Mouse (Mus musculus): ENCODE data around the gene Ephx1.
A peak's percentile ranks its signal among the peaks of the same experiment; 100 is the strongest.
"Not testable (repeated sequence)": the region's sequence is repeated elsewhere in the genome, so short reads cannot be mapped to it uniquely, and the experiment has no call there.

Gene Ephx1

DNA sequence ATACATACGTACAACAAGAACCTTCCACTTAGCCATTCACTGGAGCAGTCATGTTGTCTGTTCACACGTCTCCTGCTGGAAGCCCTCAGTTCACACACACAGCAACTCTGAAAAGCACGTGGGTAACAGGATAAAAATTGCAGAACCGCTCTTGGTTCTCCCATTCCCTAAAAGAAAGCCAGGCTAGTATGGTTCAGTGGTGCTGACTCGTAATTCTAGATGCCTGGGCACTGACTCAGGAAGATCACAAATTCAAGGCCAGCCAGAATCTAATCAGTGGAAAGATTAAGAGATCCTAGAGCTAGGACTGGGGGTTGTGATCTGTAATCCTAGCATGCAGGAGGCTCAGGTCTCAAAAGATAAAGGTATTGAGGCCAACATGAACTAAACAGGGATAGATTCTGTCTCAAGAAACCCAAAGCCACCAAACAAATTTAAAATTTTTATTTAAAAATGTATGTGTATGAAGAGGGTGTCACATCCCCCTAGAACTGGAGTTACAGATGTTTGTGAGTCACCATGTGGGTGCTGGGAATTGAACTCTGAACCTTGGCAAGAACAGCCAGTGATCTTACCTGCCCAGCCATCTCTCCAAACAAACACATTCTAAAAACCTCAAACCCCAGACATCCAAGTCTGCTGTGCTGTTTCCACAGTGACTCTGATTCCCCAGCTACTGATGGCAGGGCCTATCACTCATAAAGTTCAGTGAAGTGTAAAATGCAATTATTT, at the start of gene Ephx1:
TSS of gene Ephx1 (minus strand) at position 149 of the 732 bp plus-strand sequence.
- DNase-seq (ENCODE audit: low spot score in 2 of 2) = no peak

DNA sequence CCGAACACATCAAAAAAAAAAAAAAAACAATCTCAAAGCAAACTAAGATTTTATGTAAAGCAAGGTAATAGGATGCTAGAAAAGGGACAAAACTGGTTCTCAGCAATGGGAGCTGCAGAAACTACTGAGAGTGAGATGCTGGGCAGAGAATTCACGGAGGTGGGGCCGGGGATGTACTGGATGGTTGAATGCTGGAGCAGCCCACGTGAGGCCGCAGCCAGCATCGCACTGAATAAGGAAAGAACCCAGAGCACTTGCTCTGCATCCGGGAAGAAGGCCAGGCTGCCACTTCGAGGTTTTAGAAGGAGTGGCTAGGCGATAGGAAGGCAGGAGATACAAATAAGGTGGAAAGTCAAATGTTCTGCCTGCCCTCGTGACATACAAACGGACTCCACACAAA, 49.0 kb upstream of the Ephx1 start:
- no peak for DNase-seq (ENCODE audit: low spot score in 2 of 2)

DNA sequence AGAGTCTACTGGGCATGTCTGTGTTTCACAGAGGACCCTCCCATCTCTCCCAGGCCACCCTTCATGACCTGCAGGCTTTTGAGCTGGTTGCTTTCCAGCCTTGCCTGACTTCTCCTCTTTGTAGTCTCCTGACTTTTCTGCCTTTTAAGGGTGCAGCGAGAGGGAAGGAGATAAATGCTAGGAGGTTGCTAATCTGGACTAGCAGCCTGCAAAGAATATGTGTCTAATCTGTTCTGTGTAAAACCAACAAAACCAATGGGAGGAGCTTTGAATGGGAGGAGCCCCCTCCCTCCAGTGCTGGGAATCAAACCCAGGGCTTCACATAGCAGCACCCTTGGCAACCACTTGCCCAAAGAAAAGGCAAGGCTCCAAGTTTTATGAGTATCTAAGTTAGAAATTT, 47.6 kb upstream of the Ephx1 start:
- no peak for DNase-seq (ENCODE audit: low spot score in 2 of 2)

DNA sequence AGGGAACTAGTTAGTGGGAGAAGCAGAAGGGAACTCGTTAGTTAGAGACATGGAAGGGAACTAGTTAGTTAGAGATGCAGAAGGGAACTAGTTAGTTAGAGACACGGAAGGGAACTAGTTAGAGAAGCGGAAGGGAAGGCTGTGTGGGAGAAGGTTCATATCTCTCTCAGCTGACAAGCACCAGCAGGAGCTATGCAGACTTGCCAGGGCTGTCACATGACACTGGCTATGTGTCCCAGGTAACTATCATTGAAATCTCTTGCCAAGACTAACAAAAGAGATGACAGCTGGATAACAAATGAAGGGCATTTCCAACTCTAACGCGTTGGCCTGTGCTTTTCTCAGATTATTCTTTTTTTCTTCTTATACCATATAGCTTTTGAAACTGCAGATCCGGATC, 43.9 kb upstream of the Ephx1 start:
- no peak for DNase-seq (ENCODE audit: low spot score in 2 of 2)

DNA sequence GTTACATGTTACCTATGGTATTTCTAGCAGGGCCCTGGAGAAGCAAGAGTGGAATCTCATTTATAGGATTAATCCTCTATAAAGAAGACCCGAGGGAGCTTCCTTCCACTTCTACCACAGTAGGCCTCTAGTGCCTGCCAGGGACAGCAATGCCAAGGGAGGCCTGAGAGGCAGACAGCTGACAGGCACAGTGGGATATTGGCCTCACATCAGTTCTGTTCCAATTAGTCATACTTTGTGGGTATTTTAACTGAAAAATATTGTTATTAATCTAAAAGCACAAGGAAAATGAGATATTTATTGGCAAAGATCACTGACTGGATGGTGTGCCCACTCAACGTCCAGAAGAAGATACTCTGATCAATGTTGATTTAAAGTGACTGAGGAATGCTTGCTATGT, 43.3 kb upstream of the Ephx1 start:
- DNase-seq (ENCODE audit: low spot score in 2 of 2) = no peak

DNA sequence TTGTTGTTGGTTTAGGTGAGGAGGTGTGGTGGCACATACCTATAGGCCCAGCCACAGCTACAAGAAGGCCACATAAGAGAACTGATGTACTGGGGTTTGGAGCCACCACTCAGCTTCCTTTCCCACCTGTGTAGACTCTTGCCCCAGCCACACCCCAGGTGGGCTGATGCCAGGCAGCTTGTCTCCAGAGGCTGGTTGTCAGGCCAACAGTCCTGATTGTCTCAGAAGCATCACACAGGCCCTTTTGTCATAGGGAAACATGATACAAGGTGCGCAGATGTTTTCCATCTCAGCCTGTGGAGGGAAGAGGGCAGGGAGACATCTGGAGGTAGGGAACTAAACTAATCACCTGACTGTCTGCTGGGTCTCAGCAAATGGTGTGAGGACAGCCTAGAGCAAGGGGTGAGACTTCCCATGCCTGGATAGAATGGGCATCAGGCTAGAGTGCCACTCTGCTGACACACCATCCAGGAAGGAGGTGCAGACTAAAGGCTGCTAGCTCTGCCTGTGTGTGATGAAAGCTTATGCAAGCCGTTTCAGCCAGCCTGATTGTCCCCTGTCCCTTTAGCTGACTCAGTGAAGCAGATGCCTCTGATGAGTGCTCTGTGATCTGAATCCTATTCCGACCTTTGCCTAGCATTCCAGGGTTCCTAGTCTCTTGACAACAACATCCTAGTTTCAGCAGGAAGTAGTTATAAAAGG, 41.2 kb upstream of the Ephx1 start:
- no peak for DNase-seq (ENCODE audit: low spot score in 2 of 2)

DNA sequence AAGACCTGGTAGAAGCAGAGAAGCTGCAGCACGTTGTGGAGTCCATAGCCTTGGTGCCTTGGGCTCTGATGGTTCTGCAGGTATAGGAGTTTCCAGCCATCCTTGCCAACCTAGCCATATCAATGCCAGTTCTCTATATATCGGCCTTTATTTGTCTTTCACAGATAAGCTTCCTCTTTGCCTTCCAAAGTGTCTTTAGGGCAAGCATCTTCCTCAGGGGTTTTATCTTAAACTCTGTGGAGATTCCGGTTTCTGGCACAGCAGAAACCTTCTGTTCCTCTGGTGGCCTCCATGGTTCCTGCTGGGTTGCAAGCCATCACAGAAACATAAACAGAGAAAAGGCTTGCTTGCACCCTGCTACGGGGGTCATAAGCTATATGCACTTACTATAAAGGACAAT, 32.2 kb upstream of the Ephx1 start:
- no peak for DNase-seq (ENCODE audit: low spot score in 2 of 2)

DNA sequence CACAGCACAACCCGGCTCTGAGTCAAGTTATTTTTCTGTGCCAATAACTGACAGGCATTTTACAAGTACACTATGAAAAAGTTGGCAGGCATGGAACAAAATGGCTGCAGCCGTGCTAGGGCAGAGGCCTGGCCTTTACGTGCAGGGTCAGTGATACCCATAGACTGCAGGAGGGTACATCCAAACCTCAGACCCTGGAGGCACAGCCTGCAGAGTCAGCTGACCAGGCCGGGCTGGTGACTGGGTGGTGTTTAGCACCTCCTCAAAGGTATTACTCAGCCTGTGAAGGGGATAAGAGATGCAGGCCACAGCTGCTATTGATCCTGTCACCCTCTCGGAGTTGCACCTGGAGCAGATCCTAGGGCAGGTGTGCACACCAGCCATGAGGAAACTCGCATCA, 30.2 kb upstream of the Ephx1 start, which contains the start of gene 9130409I23Rik:
TSS of gene 9130409I23Rik (plus strand) at position 301 of the 400 bp plus-strand sequence.
- no peak for DNase-seq (ENCODE audit: low spot score in 2 of 2)

DNA sequence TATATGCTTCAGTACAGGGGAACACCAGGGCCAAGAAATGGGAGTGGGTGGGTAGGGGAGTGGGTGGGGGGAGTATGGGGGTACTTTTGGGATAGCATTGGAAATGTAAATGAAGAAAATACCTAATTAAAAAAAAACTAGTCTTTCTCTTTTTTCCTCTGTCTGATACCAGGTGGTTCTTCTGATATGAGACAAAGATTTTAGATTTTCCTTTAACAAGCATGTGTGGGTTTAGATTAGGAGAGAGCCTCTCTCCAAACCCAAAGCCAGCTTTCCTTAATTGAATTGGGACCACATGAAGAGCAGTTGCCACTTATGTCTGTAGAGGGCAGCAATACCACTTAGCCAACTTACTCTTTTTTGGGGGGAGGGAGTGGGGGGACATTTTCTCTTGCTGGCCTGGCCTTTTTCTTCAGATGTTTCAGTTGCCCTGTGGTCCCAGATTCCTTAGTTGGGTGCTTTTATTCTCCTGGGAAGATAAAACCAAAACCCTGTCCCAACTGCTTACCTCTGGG, 28.7 kb upstream of the Ephx1 start:
- no peak for DNase-seq (ENCODE audit: low spot score in 2 of 2)

DNA sequence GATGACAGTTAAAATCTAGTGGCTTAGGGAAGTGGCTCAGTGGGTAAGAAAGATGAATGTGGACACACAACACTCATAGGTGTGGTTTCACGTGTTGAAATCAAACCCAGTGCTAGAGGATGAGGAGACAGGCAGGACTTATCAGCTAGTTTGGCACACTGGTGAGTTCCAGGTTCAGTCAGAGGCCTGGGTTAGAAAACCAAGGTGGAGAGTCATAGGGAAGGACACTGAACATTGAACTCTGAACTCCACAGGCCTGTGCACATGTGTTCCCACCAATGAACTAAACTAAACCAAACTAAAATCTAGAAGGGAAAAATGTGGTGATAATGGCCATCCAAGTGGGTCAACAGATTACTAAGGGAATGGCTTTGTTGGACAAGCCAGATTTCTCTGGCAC, 26.8 kb upstream of the Ephx1 start:
- no peak for DNase-seq (ENCODE audit: low spot score in 2 of 2)

DNA sequence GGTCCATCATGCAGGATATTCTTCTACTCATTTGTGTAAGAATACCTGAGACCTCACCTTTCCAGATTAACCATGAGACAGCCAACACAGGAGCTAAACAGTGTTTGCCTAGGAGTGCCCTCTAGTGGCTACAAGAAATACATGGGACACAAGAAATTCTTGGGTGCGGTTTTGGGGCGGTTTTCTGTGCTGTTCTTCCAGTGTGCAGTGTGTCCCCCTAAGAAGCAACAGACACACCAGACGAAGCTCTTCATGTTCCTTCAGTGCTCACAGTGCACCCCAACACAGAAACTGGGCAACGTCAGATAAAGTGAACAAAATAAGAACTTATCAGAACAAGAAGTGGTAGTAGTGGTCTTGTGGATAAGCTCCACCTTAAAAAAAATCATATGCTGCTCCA, 18.9 kb upstream of the Ephx1 start:
- no peak for DNase-seq (ENCODE audit: low spot score in 2 of 2)

DNA sequence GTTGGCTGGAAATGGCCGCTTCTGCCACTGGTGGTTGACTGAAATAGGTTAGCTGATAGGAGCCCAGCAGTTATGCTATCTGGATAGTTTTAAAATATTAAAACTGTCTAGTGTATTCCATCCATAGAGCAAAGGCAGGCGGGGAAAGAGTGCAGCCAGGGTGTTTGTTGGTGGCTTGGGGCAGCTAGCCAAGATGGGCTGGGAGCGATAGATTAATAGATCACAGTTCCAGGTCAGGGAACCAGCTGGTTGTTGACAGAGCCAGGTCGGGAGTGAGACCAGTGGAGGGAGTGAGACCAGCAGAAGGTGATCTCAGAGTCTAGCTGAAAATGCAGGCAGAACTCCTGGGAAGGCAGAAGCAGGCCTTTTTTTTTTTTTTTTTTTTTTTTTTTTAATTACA, 16.9 kb upstream of the Ephx1 start:
- no peak for DNase-seq (ENCODE audit: low spot score in 2 of 2)

DNA sequence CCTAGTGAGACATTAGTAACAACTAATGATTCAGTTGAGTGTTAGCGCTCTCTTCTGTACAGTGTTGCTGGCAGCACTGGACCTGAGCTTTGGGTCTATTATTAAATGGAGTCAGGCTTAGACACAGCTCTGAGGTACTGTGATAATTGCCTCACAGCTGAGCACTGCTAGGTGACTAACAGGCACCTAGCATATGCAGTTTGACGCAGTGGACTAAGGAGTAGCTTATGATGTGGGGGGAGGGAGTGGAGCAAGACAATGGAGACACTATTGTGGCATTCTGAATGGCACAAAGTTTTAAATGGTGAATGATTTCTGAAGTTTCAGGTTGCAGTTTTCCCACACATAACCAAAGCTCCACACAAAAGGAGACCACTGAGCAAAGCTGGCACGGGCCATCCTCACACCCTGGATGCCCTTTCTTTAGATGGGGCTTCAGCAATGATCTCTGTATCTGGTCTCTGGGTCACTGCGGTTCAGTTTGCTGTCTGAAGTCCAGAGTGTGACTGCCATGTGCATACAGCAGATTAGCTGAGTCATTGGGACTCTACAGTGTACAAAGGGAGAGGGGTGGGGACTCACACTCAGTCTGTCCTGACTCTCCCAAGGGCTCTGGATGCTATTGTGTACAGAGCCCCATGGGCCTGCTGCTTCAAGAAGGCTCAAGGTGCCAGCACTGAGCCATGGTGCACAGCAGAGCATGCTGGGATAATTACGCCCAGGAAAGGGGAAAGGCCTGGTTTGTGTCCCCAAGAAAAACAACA, 14.5 kb upstream of the Ephx1 start:
- not testable (repeated sequence) for DNase-seq (ENCODE audit: low spot score in 2 of 2)

DNA sequence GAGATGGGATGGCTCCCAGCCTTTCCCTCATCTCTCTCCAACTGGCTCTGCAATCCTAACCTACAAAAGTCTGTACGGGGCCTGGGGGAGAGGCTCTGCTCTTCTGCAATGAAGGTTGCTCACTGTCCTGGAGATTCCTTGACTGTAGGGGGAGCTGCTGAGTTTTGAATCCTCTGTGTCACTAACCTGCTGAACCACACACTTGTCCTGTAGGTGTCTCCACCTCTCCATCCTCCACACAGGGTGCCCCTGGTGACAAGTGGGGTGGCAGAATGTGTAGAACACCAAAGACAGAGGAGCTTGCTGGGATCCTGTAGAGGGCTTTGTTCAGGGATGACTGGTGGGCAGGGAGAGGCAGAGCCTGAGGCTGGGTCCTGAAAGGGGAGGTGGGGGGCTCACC, 1.6 kb upstream of the Ephx1 start:
- peak in 1 of 2 experiments; percentile 39 for DNase-seq (ENCODE audit: low spot score in 2 of 2)

DNA sequence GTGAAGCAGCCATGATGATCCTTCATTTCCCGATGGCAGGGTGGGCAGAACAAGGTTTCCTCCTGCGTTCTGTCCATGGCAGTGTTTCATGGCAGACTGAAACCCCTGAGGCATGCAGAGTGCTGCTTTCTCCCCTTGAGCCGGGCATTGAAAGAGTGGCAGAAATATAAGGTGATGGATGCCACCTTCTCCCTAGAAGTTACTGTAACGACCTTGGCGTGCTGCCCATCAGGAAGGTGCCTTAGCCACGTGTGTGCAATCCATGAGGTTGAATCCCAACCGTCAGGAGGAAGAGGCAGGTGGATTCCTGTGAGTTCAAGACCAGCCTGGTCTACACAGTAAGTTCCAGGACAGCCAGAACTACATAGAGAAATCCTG, 773 bp upstream of the Ephx1 start:
- no peak for DNase-seq (ENCODE audit: low spot score in 2 of 2)

DNA sequence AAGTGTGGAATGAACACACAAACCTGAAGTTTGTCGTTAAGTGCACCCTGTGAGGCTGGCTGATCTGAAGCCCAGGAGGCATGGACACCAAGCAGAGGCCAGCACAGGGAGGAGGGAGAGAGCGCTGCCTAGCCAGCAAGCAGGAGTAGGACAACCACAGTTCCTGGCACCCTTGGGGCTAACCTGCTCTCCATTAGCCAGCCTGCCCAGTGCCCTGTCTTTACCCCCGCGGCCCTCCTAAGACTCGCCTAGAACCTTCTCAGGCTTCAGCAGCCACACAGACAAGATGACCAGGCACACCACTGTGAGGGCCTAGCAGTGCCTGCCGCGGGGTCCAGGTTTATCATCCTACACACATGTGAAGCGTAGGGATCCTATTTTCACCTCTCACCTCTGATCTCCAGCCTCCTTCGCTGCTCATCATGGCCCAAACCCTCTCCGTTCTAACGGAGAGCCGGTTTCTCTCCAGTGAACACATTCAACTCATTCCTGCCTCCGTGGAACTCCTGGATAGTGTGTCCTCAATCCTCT, 2.7 kb downstream of the Ephx1 start:
- no peak for DNase-seq (ENCODE audit: low spot score in 2 of 2)

DNA sequence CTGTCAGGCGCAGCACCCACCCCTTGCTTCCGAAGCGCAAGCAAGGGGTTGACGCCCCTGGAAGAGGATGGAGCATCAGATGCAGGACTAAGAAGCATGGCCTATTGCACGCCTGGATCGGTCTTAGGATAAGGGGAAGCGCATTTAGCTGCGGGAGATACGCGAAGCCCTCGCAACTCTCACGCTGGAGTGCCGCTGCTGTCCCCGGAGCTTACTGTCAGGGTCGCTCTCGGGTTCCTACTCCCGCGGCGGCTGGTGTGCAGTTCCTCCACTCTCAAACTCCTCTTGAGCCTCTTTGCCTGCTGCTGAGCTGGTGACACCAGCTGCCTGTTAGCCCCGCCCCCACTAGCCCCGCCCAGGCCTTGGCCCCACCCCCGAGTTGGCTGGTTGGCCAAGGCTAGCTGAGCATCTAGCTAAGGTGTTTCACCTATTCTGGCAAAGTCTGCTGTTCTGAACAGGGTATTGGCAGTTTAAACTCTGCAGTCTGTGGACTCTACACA, 3.4 kb downstream of the Ephx1 start:
- DNase-seq (ENCODE audit: low spot score in 2 of 2) = peak; percentile 37 to 57

DNA sequence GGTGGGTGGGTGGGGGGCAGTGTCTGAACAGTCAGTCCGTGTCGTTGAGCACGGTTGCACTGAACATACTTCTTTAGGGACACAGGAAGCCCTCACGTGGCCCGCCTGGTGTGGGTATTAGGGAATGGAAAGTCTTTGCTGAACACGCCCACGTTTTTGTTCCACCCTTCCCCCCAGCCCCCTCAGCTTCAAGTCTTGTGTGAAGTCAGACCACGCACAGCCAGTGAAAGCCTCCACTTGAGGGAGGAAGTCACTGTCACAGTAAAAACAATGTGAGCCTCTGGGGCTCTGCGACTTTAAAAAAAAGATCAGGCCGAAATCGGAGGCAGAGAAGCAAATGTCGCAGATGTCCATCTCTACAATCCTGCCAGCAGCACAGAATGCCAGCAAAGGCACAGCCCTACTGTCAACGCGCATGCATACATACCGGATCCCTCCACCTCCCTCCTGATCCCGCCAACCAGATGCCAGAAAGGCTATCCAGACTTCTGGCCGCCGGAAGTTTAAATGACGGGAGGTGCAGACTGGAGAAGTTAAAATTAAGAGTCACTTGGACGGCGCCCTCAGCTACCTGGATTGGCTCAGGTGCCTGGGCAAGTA, 4.1 kb downstream of the Ephx1 start:
- peak; percentile 32 to 50 for DNase-seq (ENCODE audit: low spot score in 2 of 2)

DNA sequence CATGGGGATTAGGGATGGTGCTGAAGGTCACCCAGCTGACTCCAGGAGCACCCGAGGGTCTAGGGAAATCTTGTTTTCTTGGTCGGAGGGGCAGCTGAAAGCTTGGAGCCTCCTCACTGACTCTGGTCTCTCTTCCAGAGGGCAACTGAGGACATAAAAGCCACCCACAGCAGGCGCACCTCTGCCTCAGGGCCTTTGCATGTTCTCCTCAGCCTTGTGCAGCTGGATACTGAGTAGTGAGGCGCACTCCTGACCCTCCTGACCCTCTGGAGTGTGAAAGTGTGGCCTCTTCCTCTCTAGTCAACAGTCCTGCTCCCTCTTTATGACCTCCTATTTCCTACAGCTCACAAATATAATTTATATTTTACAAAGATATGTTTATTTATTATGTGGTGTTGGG, 4.7 kb downstream of the Ephx1 start:
- DNase-seq (ENCODE audit: low spot score in 2 of 2) = no peak

DNA sequence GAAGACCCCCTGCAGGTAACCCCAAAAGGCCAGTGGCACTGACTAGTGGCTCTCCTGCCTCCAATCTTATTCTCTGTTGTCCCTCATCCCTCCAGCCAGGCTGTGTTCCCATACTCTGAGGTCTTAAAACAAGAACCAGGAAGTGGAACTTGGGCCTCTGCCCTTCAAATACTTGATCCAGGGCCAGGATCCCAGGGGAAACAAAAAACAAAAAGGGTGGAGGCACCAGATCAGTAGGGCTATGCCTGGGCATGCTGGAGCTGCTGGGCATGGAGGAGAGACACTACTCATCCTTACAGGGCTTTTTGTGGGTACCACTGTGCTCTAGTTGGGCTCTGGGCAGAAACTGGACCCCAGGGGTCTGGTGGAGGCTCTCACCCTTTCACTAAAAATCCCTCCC, 5.1 kb downstream of the Ephx1 start:
- DNase-seq (ENCODE audit: low spot score in 2 of 2) = no peak

DNA sequence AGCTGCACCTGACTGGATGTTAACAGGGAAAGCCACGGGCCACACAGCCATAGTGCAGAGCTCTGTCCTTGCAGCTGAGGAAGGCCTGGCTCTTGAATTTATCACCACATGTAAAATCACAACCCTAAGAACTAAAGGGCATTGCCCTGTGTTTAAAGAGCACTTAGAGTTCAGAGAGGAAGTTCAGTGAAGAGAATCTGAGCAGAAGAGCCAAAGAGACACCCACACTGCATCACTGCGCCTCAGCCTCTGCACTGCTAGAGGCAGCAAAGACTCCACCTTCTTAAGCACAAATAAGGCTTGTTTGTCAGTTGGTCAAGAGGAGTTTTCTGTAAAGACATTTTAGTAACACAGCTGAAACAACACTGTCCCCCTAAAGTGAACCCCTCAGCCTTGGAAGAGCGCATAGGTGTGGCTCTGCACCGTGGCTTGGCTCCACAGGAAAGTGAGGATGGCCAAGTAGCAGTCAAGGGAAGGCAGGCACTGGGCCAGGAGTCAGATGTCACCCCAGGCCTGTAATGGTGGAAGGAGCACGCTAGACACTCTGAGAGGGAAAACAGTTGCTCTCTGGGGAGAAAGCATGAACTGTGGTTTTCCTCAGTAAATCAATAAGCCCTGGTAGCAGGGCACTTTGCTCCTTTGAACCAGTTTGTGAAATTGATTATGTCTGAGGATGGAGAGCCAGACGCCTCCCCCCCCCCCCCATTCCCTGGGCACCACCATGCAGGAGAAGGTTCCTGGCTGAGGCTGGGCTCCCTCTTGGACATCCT, 5.8 kb downstream of the Ephx1 start:
- no peak for DNase-seq (ENCODE audit: low spot score in 2 of 2)

All from frontal cortex, postnatal 25 days (tissue).